Mouse (Mus musculus) CH12.LX (cell line): ENCODE data around the gene Cenpu. TPM values are rescaled to one million over a fixed set of nuclear protein-coding genes. Genes with fewer than 3 reads are reported as not detected.

Source experiments
- DNase-seq: peaks from one replicate; pipeline ENCODE4 v3.0.0-alpha.2; 2013; ENCODE audit errors: extremely low read depth
- H3K27ac ChIP-seq: 2 replicates; pipeline ENCODE4 v1.5.1; 2012; ENCODE audit warnings: low read depth, mild to moderate bottlenecking, control low read depth, moderate library complexity; ENCODE audit not compliant: insufficient read depth
- H3K27me3 ChIP-seq: replicated peaks from 2 replicates; pipeline ENCODE3; 2012; ENCODE audit warnings: inconsistent platforms
- H3K36me3 ChIP-seq, 2 experiments: replicated peaks in 1 of 2; 2 replicates each; pipeline versions ENCODE3 to v1.6.1; 2012; ENCODE audit warnings: inconsistent platforms in 1 of 2, low read length in 1 of 2, mild to moderate bottlenecking in 1 of 2, mixed read lengths in 1 of 2, moderate library complexity in 1 of 2; ENCODE audit not compliant: control insufficient read depth in 1 of 2, insufficient read depth in 1 of 2
- H3K4me1 ChIP-seq, 2 experiments: 2 replicates each; pipeline ENCODE4 v1.6.1; 2012; ENCODE audit warnings: inconsistent platforms in 1 of 2, moderate library complexity in 1 of 2; ENCODE audit not compliant: insufficient read depth in 2 of 2, control insufficient read depth in 1 of 2
- H3K4me2 ChIP-seq: 2 replicates; pipeline ENCODE4 v1.6.1; 2012; ENCODE audit warnings: low read depth, mild to moderate bottlenecking, control low read depth; ENCODE audit not compliant: poor library complexity, insufficient read depth, severe bottlenecking
- H3K4me3 ChIP-seq, 3 experiments: fragments of 150-350 bp in 1 of 3; sonication (generic) in 1 of 3; replicated peaks in 1 of 3; 2 replicates each; pipeline versions ENCODE3 to v1.5.1; 2011 to 2012; ENCODE audit warnings: low read depth in 2 of 3, low read length in 2 of 3, mild to moderate bottlenecking in 2 of 3, moderate library complexity in 2 of 3, control low read depth in 1 of 3, improper control_type of control experiment in 1 of 3, inconsistent platforms in 1 of 3, mixed read lengths in 1 of 3; ENCODE audit not compliant: poor library complexity in 1 of 3
- H3K79me2 ChIP-seq: replicated peaks from 2 replicates; pipeline ENCODE4 v1.6.1; 2012; ENCODE audit warnings: mild to moderate bottlenecking, moderate library complexity; ENCODE audit not compliant: control insufficient read depth, poor library complexity, insufficient read depth, severe bottlenecking; ENCODE audit errors: extremely low read depth
- H3K9ac ChIP-seq: 2 replicates; pipeline ENCODE4 v1.6.1; 2012; ENCODE audit warnings: low read depth, mild to moderate bottlenecking, control low read depth, moderate library complexity; ENCODE audit not compliant: insufficient read depth
- H3K9me3 ChIP-seq: replicated peaks from 2 replicates; pipeline ENCODE3; 2012; ENCODE audit warnings: low read length, inconsistent platforms, mixed read lengths
- BHLHE40 ChIP-seq: IDR thresholded peaks from 2 replicates; pipeline ENCODE4 v1.6.1; 2011; ENCODE audit warnings: mild to moderate bottlenecking, low read depth, low read length, improper control_type of control experiment
- CHD1 ChIP-seq: IDR thresholded peaks from 2 replicates; pipeline ENCODE4 v1.6.1; 2012; ENCODE audit warnings: low read depth, low read length, improper control_type of control experiment, inconsistent platforms
- CHD2 ChIP-seq: IDR thresholded peaks from 2 replicates; pipeline ENCODE4 v1.6.1; 2011; ENCODE audit warnings: low read length, improper control_type of control experiment
- CTCF ChIP-seq, 2 experiments: IDR thresholded peaks in 1 of 2; conservative IDR thresholded peaks in 1 of 2; 2 replicates each; pipeline ENCODE4 v1.5.1; 2011 to 2012; ENCODE audit warnings: low read depth in 2 of 2, low read length in 2 of 2, improper control_type of control experiment in 1 of 2, inconsistent platforms in 1 of 2, mild to moderate bottlenecking in 1 of 2, moderate library complexity in 1 of 2
- E2F4 ChIP-seq: IDR thresholded peaks from 2 replicates; pipeline ENCODE4 v1.6.1; 2011; ENCODE audit warnings: low read depth, low read length, improper control_type of control experiment; ENCODE audit not compliant: insufficient replicate concordance
- ELF1 ChIP-seq: IDR thresholded peaks from 2 replicates; pipeline ENCODE4 v1.6.1; 2014; ENCODE audit warnings: low read depth, mild to moderate bottlenecking, inconsistent platforms, low read length, improper control_type of control experiment
- ETS1 ChIP-seq: conservative IDR thresholded peaks from 2 replicates; pipeline ENCODE4 v1.6.1; 2012; ENCODE audit warnings: low read depth, mild to moderate bottlenecking, inconsistent platforms, low read length, improper control_type of control experiment, moderate library complexity
- IRF4 ChIP-seq: IDR thresholded peaks from 2 replicates; pipeline ENCODE4 v1.6.1; 2014; ENCODE audit warnings: low read depth, mild to moderate bottlenecking, inconsistent platforms, low read length, improper control_type of control experiment
- JUN ChIP-seq: IDR thresholded peaks from 2 replicates; pipeline ENCODE4 v1.6.1; 2011; ENCODE audit warnings: low read depth, mild to moderate bottlenecking, low read length, improper control_type of control experiment, moderate library complexity; ENCODE audit not compliant: insufficient read depth
- JUND ChIP-seq: conservative IDR thresholded peaks from 2 replicates; pipeline ENCODE4 v1.6.1; 2011; ENCODE audit warnings: low read depth, low read length, improper control_type of control experiment
- KAT2A ChIP-seq: IDR thresholded peaks from 2 replicates; pipeline ENCODE4 v1.6.1; 2012; ENCODE audit warnings: low read length, improper control_type of control experiment, inconsistent platforms; ENCODE audit not compliant: insufficient replicate concordance
- MAZ ChIP-seq: IDR thresholded peaks from 2 replicates; pipeline ENCODE4 v1.6.1; 2012; ENCODE audit warnings: low read depth, mild to moderate bottlenecking, inconsistent platforms, low read length, improper control_type of control experiment, moderate library complexity
- MYC ChIP-seq: IDR thresholded peaks from 2 replicates; pipeline ENCODE4 v1.6.1; 2011; ENCODE audit warnings: low read depth, mild to moderate bottlenecking, improper control_type of control experiment, low read length
- NRF1 ChIP-seq: IDR thresholded peaks from 2 replicates; pipeline ENCODE4 v1.6.1; 2014; ENCODE audit warnings: low read depth, mild to moderate bottlenecking, inconsistent platforms, low read length, improper control_type of control experiment, moderate library complexity
- PAX5 ChIP-seq: IDR thresholded peaks from 2 replicates; pipeline ENCODE4 v1.6.1; 2012; ENCODE audit warnings: low read length, inconsistent platforms, mixed read lengths
- POLR2A ChIP-seq: IDR thresholded peaks from 2 replicates; pipeline ENCODE4 v1.6.1; 2011; ENCODE audit warnings: low read depth, mild to moderate bottlenecking, improper control_type of control experiment, low read length
- POLR2AphosphoS2 ChIP-seq: IDR thresholded peaks from 2 replicates; pipeline ENCODE4 v1.6.1; 2011; ENCODE audit warnings: low read depth, low read length, improper control_type of control experiment
- RCOR1 ChIP-seq: conservative IDR thresholded peaks from 2 replicates; pipeline ENCODE4 v1.6.1; 2012; ENCODE audit warnings: low read depth, mild to moderate bottlenecking, inconsistent platforms, low read length, improper control_type of control experiment
- SIN3A ChIP-seq: IDR thresholded peaks from 2 replicates; pipeline ENCODE4 v1.6.1; 2012; ENCODE audit warnings: low read length, improper control_type of control experiment, inconsistent platforms
- TBP ChIP-seq: conservative IDR thresholded peaks from 2 replicates; pipeline ENCODE4 v1.6.1; 2011; ENCODE audit warnings: low read depth, low read length, improper control_type of control experiment
- TCF12 ChIP-seq: IDR thresholded peaks from 2 replicates; pipeline ENCODE4 v1.6.1; 2014; ENCODE audit warnings: low read depth, mild to moderate bottlenecking, inconsistent platforms, low read length, improper control_type of control experiment
- UBTF ChIP-seq: IDR thresholded peaks from 2 replicates; pipeline ENCODE4 v1.6.1; 2012; ENCODE audit warnings: low read depth, mild to moderate bottlenecking, inconsistent platforms, low read length, improper control_type of control experiment, moderate library complexity
- USF1 ChIP-seq: IDR thresholded peaks from 2 replicates; pipeline ENCODE4 v1.6.1; 2014; ENCODE audit warnings: low read depth, mild to moderate bottlenecking, inconsistent platforms, low read length, improper control_type of control experiment
- USF2 ChIP-seq: conservative IDR thresholded peaks from 2 replicates; pipeline ENCODE4 v1.6.1; 2011; ENCODE audit warnings: low read depth, low read length, improper control_type of control experiment
- ZC3H11A ChIP-seq: IDR thresholded peaks from 2 replicates; pipeline ENCODE4 v1.6.1; 2012; ENCODE audit warnings: low read depth, mild to moderate bottlenecking, inconsistent platforms, low read length, improper control_type of control experiment
- ZMIZ1 ChIP-seq: IDR thresholded peaks from 2 replicates; pipeline ENCODE4 v1.6.1; 2012; ENCODE audit warnings: low read depth, mild to moderate bottlenecking, inconsistent platforms, low read length, improper control_type of control experiment
- ZNF384 ChIP-seq: IDR thresholded peaks from 2 replicates; pipeline ENCODE4 v1.6.1; 2012; ENCODE audit warnings: low read depth, low read length, improper control_type of control experiment, inconsistent platforms
- dilution Hi-C: fragments of 300-500 bp; cut with MboI; formaldehyde crosslinking; loops from 2 replicates; pipeline ENCODE4 v1.14.3; 2020; ENCODE audit warnings: low sequenced_read_pairs; ENCODE audit not compliant: extremely low pct_unique_long_range_greater_than_20kb, extremely low pct_ligation_motif_present
- in situ Hi-C: fragments of 300-500 bp; cut with MboI; formaldehyde crosslinking; loops from 3 replicates; pipeline ENCODE4 v1.14.3; 2019; ENCODE audit warnings: low sequenced_read_pairs, low pct_ligation_motif_present, low pct_unique_long_range_greater_than_20kb, mixed read lengths
- polyA plus RNA-seq: library from polyadenylated mRNA; unstranded; fragments of >175 nt; gene quantifications from 2 replicates; pipeline ENCODE4 v1.2.1, GENCODE M21; 2012; ENCODE audit warnings: low read depth; ENCODE audit not compliant: insufficient read length
- total RNA-seq, 2 experiments: library from RNA; depleted of rRNA; stranded (reverse); fragments of 300-350 nt in 1 of 2; fragments of >200 nt in 1 of 2; gene quantifications; 2 replicates each; pipeline ENCODE4 v1.2.3; 2012 to 2014

Gene Cenpu
- total and polyA plus RNA-seq, 3 experiments, result 7.8 to 27.7 (median 26.8) TPM

- no peak for DNase-seq
- dilution Hi-C loops, result no loop called here
- no peaks in the 10 kb centered on the region for H3K27me3 ChIP-seq
- no peak overlapping the region for H3K9ac ChIP-seq
- no peak overlapping the region for H3K4me3 ChIP-seq
- no peaks in the 10 kb centered on the region for H3K79me2 ChIP-seq
- H3K36me3 ChIP-seq, result peaks cover 43 to 80% of the 10 kb centered on the region in 2 experiments
- no peak for TF ChIP-seq KAT2A
- no peak for TF ChIP-seq ZC3H11A
- TF ChIP-seq CTCF (conservative IDR thresholded peaks at IDR 0.05 in 1 of 2, IDR thresholded peaks at IDR 0.05 in 1 of 2; ENCODE audit: low read depth in 2 of 2, low read length in 2 of 2), result no peak
- TF ChIP-seq USF2, result no peak
- TF ChIP-seq RCOR1, result no peak
- TF ChIP-seq USF1, result no peak
- no peak for TF ChIP-seq IRF4
- TF ChIP-seq PAX5, result no peak
- TF ChIP-seq MAZ, result no peak
- no peak for TF ChIP-seq E2F4
- no peak for TF ChIP-seq NRF1
- no peak for TF ChIP-seq TBP
- TF ChIP-seq JUN, result no peak
- TF ChIP-seq TCF12, result no peak
- TF ChIP-seq POLR2A, result no peak
- no peak for TF ChIP-seq CHD2
- no peak for TF ChIP-seq BHLHE40
- TF ChIP-seq POLR2AphosphoS2, result no peak
- peaks cover 0 to 12% of the 10 kb centered on the region in 2 experiments; a peak in 1 of 4 replicates for H3K4me1 ChIP-seq
- no peak overlapping the region for H3K4me2 ChIP-seq
- no peaks in the 10 kb centered on the region for H3K9me3 ChIP-seq
- H3K27ac ChIP-seq, result no peak overlapping the region
- in situ Hi-C loops, result loop anchor here (25.0 kb wide), 1 partner anchor 814 kb away; no protein-coding TSS in a partner anchor
These were observed 21.6 kb downstream of the Cenpu start for GRCm38 (mm10) chr8:46573446-46573845.

- Histone ChIP-seq H3K9ac (no peak overlapping the region), H3K27ac (no peak overlapping the region), H3K4me2 (no peak overlapping the region), H3K36me3 (peaks cover 48 to 82% of the 10 kb centered on the region in 2 experiments), H3K27me3 (no peaks in the 10 kb centered on the region), H3K4me3 (no peak overlapping the region), H3K9me3 (no peaks in the 10 kb centered on the region), H3K79me2 (no peaks in the 10 kb centered on the region), H3K4me1 (peaks cover 0 to 12% of the 10 kb centered on the region in 2 experiments; a peak in 1 of 4 replicates)
- dilution Hi-C loops, result no loop called here
- TF ChIP-seq ZNF384 (no peak), POLR2AphosphoS2 (no peak), JUND (no peak), JUN (no peak), ZMIZ1 (no peak), NRF1 (no peak), RCOR1 (no peak), ETS1 (no peak), PAX5 (no peak), ZC3H11A (no peak), MYC (no peak), CHD2 (no peak), BHLHE40 (no peak), SIN3A (no peak), UBTF (no peak), ELF1 (no peak), CHD1 (no peak), TBP (no peak), TCF12 (no peak)
- in situ Hi-C loops, result loop anchor here (25.0 kb wide), 1 partner anchor 813 kb away; no protein-coding TSS in a partner anchor
- no peak for DNase-seq
These were observed 22.1 kb downstream of the Cenpu start for GRCm38 (mm10) chr8:46573964-46574363.
